Mouse (Mus musculus) CD8-positive naive resting alpha-beta T cell, adult 2 months (primary cell): ENCODE results near the gene Kif1b.
"Not testable (repeated sequence)": the region's sequence is repeated elsewhere in the genome, so short reads cannot be mapped to it uniquely, and the experiment has no call there.

Experiments
- DNase-seq, 2 experiments: peaks; one replicate each; pipeline ENCODE4 v3.0.0; 2022; ENCODE audit warnings: low read depth in 2 of 2, low spot score in 2 of 2

Gene Kif1b

GRCm38 (mm10) chr4:149173661-149174060 lies 133.8 kb downstream of the Kif1b start:
- no peak for DNase-seq

GRCm38 (mm10) chr4:149172666-149173065 lies 134.8 kb downstream of the Kif1b start:
- no peak for DNase-seq

GRCm38 (mm10) chr4:149172083-149172482 lies 135.4 kb downstream of the Kif1b start:
- no peak for DNase-seq

- no peak for DNase-seq
Measured at GRCm38 (mm10) chr4:149171581-149171981, 135.9 kb downstream of the Kif1b start.

GRCm38 (mm10) chr4:149170394-149170931 lies 137.0 kb downstream of the Kif1b start:
- no peak for DNase-seq

- DNase-seq = not testable (repeated sequence)
Measured at GRCm38 (mm10) chr4:149169926-149170325, 137.6 kb downstream of the Kif1b start.

GRCm38 (mm10) chr4:149168016-149168415 lies 139.5 kb downstream of the Kif1b start:
- no peak for DNase-seq

GRCm38 (mm10) chr4:149166957-149167611 lies 140.4 kb downstream of the Kif1b start:
- DNase-seq = peak in 1 of 2 experiments; percentile 10

GRCm38 (mm10) chr4:149166215-149166946 lies 141.1 kb downstream of the Kif1b start, which contains the start of gene Pgd:
TSS of gene Pgd (minus strand) at chr4:149166771.
- DNase-seq = peak; percentile 93

GRCm38 (mm10) chr4:149164150-149164549 lies 143.3 kb downstream of the Kif1b start:
- no peak for DNase-seq

- no peak for DNase-seq
Measured at GRCm38 (mm10) chr4:149163196-149163595, 144.3 kb downstream of the Kif1b start.

- no peak for DNase-seq
Measured at GRCm38 (mm10) chr4:149161166-149161565, 146.3 kb downstream of the Kif1b start.

- DNase-seq = no peak
Measured at GRCm38 (mm10) chr4:149159891-149160290, 147.6 kb downstream of the Kif1b start.

GRCm38 (mm10) chr4:149159203-149159602 lies 148.3 kb downstream of the Kif1b start:
- DNase-seq = no peak

- no peak for DNase-seq
Measured at GRCm38 (mm10) chr4:149157415-149157973, 150.0 kb downstream of the Kif1b start.

- no peak for DNase-seq
Measured at GRCm38 (mm10) chr4:149155711-149156110, 151.8 kb downstream of the Kif1b start.

- DNase-seq = no peak
Measured at GRCm38 (mm10) chr4:149154859-149155258, 152.6 kb downstream of the Kif1b start.

- no peak for DNase-seq
Measured at GRCm38 (mm10) chr4:149150721-149151120, 156.8 kb downstream of the Kif1b start.

- no peak for DNase-seq
Measured at GRCm38 (mm10) chr4:149150256-149150655, 157.2 kb downstream of the Kif1b start.

GRCm38 (mm10) chr4:149149611-149150010 lies 157.9 kb downstream of the Kif1b start:
- no peak for DNase-seq

GRCm38 (mm10) chr4:149149196-149149595 lies 158.3 kb downstream of the Kif1b start:
- DNase-seq = no peak

GRCm38 (mm10) chr4:149148084-149148483 lies 159.4 kb downstream of the Kif1b start:
- DNase-seq = no peak
